Mouse (Mus musculus): ENCODE results near the gene Hspb8. TPM values are rescaled to one million over a fixed set of nuclear protein-coding genes. Genes with fewer than 3 reads are reported as not detected.
A peak's percentile ranks its signal among the peaks of the same experiment; 100 is the strongest.
"Not testable (repeated sequence)": the region's sequence is repeated elsewhere in the genome, so short reads cannot be mapped to it uniquely, and the experiment has no call there.

Hspb8 gene
- polyA plus RNA-seq, 1 experiment from 2014 or later = 41.0 TPM

DNA sequence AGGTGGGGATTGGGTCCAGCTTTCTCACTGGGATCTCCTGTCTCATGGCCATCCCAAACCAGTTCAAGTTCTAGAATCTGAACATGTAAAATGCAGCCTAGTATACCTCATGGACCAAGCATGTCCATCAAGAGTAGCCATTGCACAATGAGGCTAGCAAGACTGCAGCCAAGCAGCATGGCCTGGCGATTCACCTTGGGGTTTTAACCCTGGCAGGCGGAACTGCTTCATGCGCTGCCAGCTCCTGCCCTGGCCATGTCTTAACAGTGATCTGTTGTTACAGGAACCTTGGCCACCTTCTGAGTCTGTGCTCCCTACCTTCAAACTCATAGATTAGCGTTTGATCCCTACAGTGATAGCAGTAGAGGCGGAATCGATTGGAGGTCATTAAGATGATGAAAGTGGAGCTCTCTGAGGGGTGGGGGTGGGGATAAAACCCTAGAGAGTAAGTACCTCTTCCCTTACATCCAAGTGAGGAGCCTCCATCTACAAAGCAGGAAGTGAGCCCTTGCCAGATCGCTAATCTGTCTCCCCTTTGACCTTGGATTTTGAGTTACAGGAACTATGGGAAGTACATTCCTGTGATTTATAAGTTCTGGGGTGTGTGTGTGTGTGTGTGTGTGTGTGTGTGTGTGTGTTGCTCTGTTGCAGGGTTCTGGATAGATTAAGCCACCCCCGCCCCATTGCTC, 22.5 kb downstream of the Hspb8 start:
- DNase-seq (ENCODE audit: low read depth, low spot score) = no peak
- ChIA-PET POLR2A (no interaction called here), CTCF (no interaction called here)
- no peaks in the 10 kb centered on the region for H3K27me3 ChIP-seq
- in situ Hi-C loops (cut with MboI; ENCODE audit: low pct_unique_long_range_greater_than_20kb) = no loop called here
- ATAC-seq = no peak
- no peak for TF ChIP-seq CTCF (IDR thresholded peaks at IDR 0.05)

DNA sequence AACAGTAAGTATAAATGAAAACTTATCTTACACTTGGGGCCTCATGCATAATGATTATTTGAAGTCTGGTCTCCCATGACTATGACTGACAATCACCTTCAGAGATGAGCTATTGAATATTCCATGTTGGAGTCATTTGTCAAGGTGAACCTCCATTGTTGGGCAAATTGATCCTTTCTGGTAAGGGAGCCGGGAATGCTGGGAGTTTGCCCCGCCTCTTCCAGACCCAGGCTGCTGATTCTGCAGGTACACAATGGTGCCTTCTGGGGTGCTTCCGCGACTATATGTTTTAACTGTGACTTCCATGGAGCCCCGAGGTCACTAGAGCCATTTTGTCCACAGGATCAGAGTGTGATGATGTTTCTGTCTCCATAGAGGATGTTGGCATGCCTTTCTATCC, 26.6 kb downstream of the Hspb8 start:
- in situ Hi-C loops (cut with MboI; ENCODE audit: low pct_unique_long_range_greater_than_20kb) = no loop called here
- H3K27me3 ChIP-seq = no peaks in the 10 kb centered on the region
- ChIA-PET CTCF (no interaction called here), POLR2A (no interaction called here)
- DNase-seq (ENCODE audit: low read depth, low spot score) (no peak), ATAC-seq (no peak)
- TF ChIP-seq CTCF (IDR thresholded peaks at IDR 0.05) = no peak

DNA sequence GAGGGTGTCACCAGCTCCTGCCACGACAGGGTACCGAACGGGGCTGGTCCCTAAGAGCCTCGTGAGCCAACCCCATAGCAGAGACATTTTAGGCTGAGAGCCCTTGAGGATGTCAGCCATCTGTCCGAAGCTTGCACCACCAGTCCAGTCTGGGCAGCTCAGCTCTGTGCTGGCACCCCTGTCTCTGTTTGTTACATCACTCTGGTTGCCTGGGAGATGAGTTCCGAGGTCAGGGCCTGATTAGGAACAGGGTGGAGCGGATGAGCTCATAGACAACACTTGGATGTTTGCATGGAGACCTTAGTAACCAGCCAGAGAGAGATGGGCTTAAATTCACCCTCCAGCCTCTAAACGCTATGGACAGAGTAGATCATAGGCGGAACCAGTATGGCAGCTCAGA, 30.1 kb downstream of the Hspb8 start:
- DNase-seq (ENCODE audit: low read depth, low spot score) (no peak), ATAC-seq (no peak)
- no peak for TF ChIP-seq CTCF (IDR thresholded peaks at IDR 0.05)
- ChIA-PET POLR2A (no interaction called here), CTCF (interaction anchor here (1.9 kb wide), 1 partner anchor 15 kb away, joined by 5 read pairs; no protein-coding TSS in a partner anchor)
- in situ Hi-C loops (cut with MboI; ENCODE audit: low pct_unique_long_range_greater_than_20kb) = no loop called here
- no peaks in the 10 kb centered on the region for H3K27me3 ChIP-seq

DNA sequence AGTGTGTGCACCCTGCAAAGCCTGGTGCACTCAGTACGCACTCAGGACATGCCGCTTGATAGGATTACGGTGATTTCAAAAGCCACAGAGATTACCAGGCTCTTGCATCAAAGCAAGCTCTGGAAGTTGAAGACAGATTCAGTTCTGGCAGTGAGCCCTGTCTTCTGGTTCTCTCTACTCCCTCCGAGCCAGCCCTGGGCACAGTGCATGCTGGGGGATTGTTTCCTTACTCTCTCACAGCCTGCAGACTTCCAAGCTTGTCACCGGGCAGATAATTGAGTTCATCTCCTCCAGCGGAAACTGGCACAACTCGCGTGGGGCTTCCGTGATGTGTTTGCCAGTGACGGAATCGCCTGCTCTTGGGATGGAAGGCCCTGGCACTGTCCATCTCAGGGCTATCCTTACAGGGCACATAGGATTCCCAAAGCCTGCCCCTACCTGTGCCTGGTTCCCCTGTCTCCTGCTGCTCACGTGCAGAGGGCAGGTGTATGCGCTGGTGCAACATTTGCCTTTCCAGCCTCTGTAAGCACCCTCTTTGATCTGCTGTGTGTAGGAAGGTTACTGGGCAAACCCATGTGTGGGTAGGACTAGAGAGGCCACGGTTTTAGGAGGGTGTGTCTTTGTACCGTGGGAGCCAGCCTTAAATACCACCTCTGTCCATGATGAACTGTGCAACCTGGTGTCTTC, 32.7 kb downstream of the Hspb8 start:
- in situ Hi-C loops (cut with MboI; ENCODE audit: low pct_unique_long_range_greater_than_20kb) = loop anchor here (5.0 kb wide), 1 partner anchor 67 kb away; no protein-coding TSS in a partner anchor
- ChIA-PET POLR2A (no interaction called here), CTCF (interaction anchor here (1.2 kb wide), 1 partner anchor 61 kb away, joined by 3 read pairs; no protein-coding TSS in a partner anchor)
- no peak for DNase-seq (ENCODE audit: low read depth, low spot score)
- no peaks in the 10 kb centered on the region for H3K27me3 ChIP-seq
- no peak for TF ChIP-seq CTCF (IDR thresholded peaks at IDR 0.05)
- no peak for ATAC-seq

DNA sequence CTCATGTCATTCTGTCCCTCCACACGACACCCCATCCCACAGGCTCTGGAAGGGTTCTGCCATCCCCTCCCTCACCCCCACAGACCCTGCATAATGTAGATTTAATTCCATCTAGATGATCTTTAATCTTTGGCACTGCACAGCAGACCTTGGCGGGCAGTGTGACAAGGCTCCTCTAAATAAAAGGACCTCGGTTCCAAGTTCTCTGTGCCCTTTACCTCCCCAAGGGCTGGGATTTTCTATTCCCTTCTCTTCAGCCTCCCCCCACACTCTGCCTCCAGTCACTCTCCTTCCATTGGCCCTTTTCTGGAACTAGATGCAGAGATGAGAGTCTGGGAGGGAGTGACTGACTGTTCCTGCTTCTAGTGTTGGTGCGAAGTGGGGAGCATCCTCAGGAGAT, 33.3 kb downstream of the Hspb8 start:
- POLR2A ChIA-PET = no interaction called here
- in situ Hi-C loops (cut with MboI; ENCODE audit: low pct_unique_long_range_greater_than_20kb) = loop anchor here (5.0 kb wide), 1 partner anchor 68 kb away; no protein-coding TSS in a partner anchor
- CTCF ChIA-PET = interaction anchor here (1.2 kb wide), 1 partner anchor 61 kb away, joined by 3 read pairs; no protein-coding TSS in a partner anchor
- no peak for DNase-seq (ENCODE audit: low read depth, low spot score)
- TF ChIP-seq CTCF (IDR thresholded peaks at IDR 0.05) = no peak
- no peaks in the 10 kb centered on the region for H3K27me3 ChIP-seq
- ATAC-seq = no peak

DNA sequence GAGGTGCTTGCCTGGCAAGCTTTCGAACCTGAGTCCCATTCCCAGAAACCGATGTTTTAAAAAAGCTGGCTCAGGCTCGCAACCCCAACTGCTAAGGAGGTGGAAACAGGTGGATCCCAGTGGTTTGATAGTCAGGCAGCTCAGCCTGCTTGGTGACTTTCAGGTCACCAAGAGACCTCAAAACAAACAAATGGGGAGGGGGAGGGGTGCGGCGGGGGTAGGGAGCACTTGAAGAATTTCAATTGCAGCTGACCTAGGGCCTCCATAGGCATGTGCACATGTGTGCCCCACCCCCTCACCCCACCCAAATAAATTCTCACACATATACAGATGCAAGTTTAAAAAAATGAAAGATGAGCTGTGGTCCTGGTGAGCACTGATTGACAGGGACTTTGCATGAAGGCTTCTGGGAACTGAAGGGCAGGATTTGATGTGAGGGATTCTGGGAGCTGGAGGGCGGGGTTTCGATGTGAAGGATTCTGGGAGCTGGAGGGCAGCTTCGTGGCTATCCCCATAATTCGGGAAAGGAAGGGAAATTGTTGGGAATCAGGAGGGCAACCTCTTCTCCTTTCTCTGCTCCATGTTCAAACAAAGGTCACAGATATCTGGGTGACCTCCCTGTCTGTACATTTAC, 35.2 kb downstream of the Hspb8 start:
- CTCF ChIA-PET = interaction anchor here (0.7 kb wide), 1 partner anchor 11 kb away, joined by 3 read pairs; no protein-coding TSS in a partner anchor
- DNase-seq (ENCODE audit: low read depth, low spot score) (no peak), ATAC-seq (no peak)
- no peaks in the 10 kb centered on the region for H3K27me3 ChIP-seq
- in situ Hi-C loops (cut with MboI; ENCODE audit: low pct_unique_long_range_greater_than_20kb) = loop anchor here (5.0 kb wide), 1 partner anchor 70 kb away; no protein-coding TSS in a partner anchor
- no peak for TF ChIP-seq CTCF (IDR thresholded peaks at IDR 0.05)
- POLR2A ChIA-PET = no interaction called here

DNA sequence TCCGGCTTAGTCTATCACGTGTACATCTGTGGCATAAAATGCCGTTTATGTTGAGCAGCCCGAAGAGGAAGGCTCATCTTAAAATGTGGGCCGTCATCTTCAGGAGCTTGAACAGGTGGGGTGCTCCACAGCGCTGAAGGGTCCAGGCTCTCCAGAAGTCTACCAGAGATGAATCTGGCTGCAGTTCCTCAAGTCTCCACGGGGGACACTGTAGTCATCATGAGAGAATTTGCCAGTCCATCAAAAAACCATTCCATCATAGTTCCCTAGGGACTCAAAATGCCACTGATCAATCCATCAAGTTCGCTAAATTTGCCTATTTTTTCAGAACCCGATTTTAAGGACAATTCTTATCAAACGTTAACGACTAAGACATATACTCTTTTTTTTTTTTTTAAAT, 36.6 kb downstream of the Hspb8 start:
- no peak for DNase-seq (ENCODE audit: low read depth, low spot score)
- CTCF ChIA-PET = interaction anchor here (0.8 to 1.5 kb wide), 3 partner anchors 10 to 75 kb away, joined by 3 to 4 read pairs (median 4); no protein-coding TSS in a partner anchor
- POLR2A ChIA-PET = no interaction called here
- no peaks in the 10 kb centered on the region for H3K27me3 ChIP-seq
- in situ Hi-C loops (cut with MboI; ENCODE audit: low pct_unique_long_range_greater_than_20kb) = loop anchor here (5.0 kb wide), 1 partner anchor 71 kb away; no protein-coding TSS in a partner anchor
- no peak for ATAC-seq
- TF ChIP-seq CTCF (IDR thresholded peaks at IDR 0.05) = peak; percentile 73

DNA sequence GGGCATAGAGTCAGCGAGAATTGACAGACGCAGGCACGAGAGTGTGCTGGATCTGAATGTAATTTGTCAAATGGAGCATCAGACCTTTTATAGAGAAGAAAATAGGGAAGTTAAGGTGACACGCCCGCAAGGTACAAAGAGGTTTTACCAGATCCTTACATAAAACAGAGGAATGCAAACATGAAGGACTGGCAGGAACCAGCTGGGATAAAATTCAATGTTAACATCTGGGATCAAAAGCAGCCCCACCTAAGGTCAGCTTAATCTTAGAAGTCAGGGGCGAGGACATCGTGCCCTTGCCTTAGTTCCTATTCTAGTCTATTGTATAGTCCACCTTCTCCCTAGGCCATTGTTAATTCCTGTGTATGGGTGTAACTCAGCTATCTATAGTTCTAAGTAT, 40.0 kb downstream of the Hspb8 start:
- ATAC-seq; POLR2A ChIA-PET; in situ Hi-C loops (cut with MboI; ENCODE audit: low pct_unique_long_range_greater_than_20kb); H3K27me3 ChIP-seq; DNase-seq (ENCODE audit: low read depth, low spot score); CTCF ChIA-PET: not testable (repeated sequence)

DNA sequence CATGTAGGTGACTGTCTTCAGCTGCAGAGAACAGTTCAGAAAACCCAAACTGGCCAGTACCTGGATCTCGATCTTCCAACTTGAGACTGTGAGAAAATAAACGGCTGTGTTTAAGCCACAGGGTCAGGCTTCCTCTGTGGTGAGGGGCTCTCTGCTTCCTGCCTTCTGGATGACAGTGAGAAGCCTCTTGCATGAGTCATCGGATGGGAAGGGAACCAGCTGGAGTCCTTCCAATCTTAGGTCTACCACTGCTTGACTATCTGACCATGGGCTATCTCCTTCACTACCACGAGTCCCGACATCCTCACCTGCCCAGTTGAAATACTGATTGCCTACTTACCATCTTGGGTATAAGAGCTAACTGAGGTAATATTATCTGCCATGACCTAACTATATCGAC, 40.9 kb downstream of the Hspb8 start:
- ChIA-PET POLR2A (no interaction called here), CTCF (no interaction called here)
- no peaks in the 10 kb centered on the region for H3K27me3 ChIP-seq
- TF ChIP-seq CTCF (IDR thresholded peaks at IDR 0.05) = no peak
- in situ Hi-C loops (cut with MboI; ENCODE audit: low pct_unique_long_range_greater_than_20kb) = no loop called here
- DNase-seq (ENCODE audit: low read depth, low spot score) (no peak), ATAC-seq (no peak)

DNA sequence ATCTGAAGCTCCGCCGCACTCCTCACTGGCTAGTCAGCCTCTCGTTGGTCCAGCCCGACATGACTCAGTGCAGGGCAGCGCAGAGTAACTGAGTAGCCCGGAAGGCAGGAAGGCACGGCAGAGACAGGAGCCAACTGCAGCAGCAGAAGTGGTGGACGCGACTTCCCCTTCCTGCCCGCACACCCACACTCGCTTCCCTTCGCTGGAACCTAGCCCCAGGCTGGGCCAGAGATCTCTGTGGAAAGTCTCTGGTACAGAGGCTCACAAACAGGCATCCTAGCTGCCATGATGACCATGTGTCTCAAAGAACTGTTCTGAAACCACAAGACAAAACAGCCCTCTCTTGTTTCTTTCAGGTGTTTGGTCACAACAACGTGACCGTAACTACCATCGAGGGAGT, 41.4 kb downstream of the Hspb8 start:
- ATAC-seq = no peak
- POLR2A ChIA-PET = no interaction called here
- no peaks in the 10 kb centered on the region for H3K27me3 ChIP-seq
- CTCF ChIA-PET = no interaction called here
- in situ Hi-C loops (cut with MboI; ENCODE audit: low pct_unique_long_range_greater_than_20kb) = no loop called here
- TF ChIP-seq CTCF (IDR thresholded peaks at IDR 0.05) = no peak
- no peak for DNase-seq (ENCODE audit: low read depth, low spot score)

DNA sequence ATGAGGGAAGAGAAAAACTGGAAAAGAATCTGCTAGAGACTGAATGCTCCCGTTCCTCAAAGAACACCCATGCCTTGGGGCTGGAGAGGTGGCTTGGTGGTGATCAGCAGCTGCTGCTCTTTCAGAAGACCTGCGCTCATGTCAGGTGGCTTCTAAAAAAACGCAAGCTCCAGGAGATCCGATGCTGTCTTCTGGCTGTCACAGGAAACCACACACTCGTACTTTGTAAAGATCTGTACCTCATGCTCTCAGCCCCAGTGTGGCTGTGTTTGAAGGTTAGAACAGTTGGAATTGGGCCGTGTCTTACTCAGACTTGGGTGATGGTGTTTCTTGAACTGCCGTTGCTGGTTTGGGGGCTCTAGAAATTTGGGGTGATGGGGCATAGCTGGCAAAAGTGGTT, 42.3 kb downstream of the Hspb8 start:
- no peak for TF ChIP-seq CTCF (IDR thresholded peaks at IDR 0.05)
- no peak for DNase-seq (ENCODE audit: low read depth, low spot score)
- CTCF ChIA-PET = no interaction called here
- POLR2A ChIA-PET = interaction anchor here (0.6 kb wide), 1 partner anchor 1510 kb away, joined by 4 read pairs; no protein-coding TSS in a partner anchor
- H3K27me3 ChIP-seq = no peaks in the 10 kb centered on the region
- ATAC-seq = no peak
- in situ Hi-C loops (cut with MboI; ENCODE audit: low pct_unique_long_range_greater_than_20kb) = no loop called here

All from Patski (cell line).